Mouse (Mus musculus) stomach, postnatal 0 days (tissue): ENCODE data around the gene Bbs1.

ENCODE experiments used
- CTCF ChIP-seq: IDR thresholded peaks from 2 replicates; pipeline ENCODE4 v1.5.1; 2016; ENCODE audit warnings: antibody characterized with exemption, low read depth, mild to moderate bottlenecking, moderate library complexity
- EP300 ChIP-seq: optimal IDR thresholded peaks from 2 replicates; pipeline ENCODE3; 2016; ENCODE audit warnings: antibody characterized with exemption

DNA sequence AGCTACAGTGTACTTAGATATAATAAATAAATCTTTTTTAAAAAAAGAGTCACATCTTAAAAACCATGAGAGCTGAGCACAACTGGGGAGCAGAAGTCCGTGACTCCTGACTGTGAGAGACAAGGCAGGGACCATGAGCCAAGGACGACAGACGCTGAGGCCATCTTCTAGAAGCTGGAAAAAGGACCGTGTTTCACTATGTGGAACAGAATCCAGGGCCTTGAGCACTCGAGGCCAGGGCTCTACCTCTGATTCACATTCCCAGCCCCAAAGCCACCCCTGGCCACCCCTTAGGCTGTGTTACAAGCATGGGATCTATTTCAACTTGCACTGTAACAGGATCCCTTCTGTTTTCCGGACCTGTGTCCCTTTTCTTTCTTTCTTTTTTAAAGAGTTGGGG is 13.2 kb upstream of the Bbs1 start:
- TF ChIP-seq CTCF: no peak
- TF ChIP-seq EP300: no peak
